Comparison of ENCODE assay signal across 16 mouse cellular contexts in genomic region chr6:144638547-144638946, GRCm38 (mm10).
"Had no signal": no experiment of that assay in that cellular context is flagged by ENCODE, and none has a peak within 500 bp of the region (broad histone marks: within the 10 kb centered on the region; RNA-seq: fewer than 3 reads in every experiment).

No protein-coding gene starts in this region.

- H3K36me3 ChIP-seq: limb, embryonic 12.5 days; liver, embryonic 13.5 days; lung, embryonic 15.5 days; neural tube, embryonic 15.5 days had no signal

- H3K4me2 ChIP-seq: limb, embryonic 12.5 days; liver, embryonic 13.5 days; lung, embryonic 15.5 days; neural tube, embryonic 15.5 days had no signal

- DNase-seq: kidney, adult 9 months; kidney, postnatal 4 days; liver; liver, embryonic 13.5 days; liver, postnatal 0 days; lung, postnatal 14 days; right cerebral cortex, adult 18-20 months; right cerebral cortex, postnatal 25 days; thymus, postnatal 36 days had no signal

- H3K9me3 ChIP-seq: limb, embryonic 12.5 days; liver, embryonic 13.5 days; lung, embryonic 15.5 days; neural tube, embryonic 15.5 days had no signal

- H3K9ac ChIP-seq: limb, embryonic 12.5 days; liver, embryonic 13.5 days; liver, postnatal 0 days; lung, embryonic 15.5 days; neural tube, embryonic 15.5 days had no signal

- ATAC-seq: liver, postnatal 0 days had no signal

- H3K27me3 ChIP-seq: limb, embryonic 12.5 days; liver, embryonic 13.5 days; lung, embryonic 15.5 days; neural tube, embryonic 15.5 days had no signal

- H3K27ac ChIP-seq: kidney, postnatal 0 days; layer of hippocampus, adult 2 months; limb, embryonic 12.5 days; liver, embryonic 13.5 days; lung, embryonic 15.5 days; macrophage; neural tube, embryonic 15.5 days had no signal

- H3K4me3 ChIP-seq: layer of hippocampus, adult 2 months; limb, embryonic 12.5 days; liver, embryonic 13.5 days; lung, embryonic 15.5 days; myocyte; neural tube, embryonic 15.5 days had no signal
